Mouse (Mus musculus): ENCODE results near the gene Cad.

Cad gene

DNA sequence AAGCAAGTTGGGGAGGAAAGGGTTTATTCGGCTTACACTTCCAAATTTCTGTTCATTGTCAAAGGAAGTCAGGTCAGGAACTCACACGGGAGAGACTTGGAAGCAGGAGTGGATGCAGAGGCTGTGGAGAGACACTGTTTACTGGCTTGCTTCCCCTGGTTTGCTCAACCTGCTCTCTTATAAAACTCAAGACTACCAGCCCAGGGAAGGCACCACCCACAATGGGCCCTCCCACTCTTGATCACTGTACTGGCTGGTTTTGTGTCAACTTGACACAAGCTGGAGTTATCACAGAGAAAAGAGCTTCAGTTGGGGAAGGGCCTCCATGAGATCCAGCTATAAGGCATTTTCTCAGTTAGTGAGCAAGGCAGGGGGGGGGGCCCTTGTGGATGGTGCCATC is 16.5 kb downstream of the Cad start:
- in situ Hi-C loops (cut with MboI), result no loop called here

DNA sequence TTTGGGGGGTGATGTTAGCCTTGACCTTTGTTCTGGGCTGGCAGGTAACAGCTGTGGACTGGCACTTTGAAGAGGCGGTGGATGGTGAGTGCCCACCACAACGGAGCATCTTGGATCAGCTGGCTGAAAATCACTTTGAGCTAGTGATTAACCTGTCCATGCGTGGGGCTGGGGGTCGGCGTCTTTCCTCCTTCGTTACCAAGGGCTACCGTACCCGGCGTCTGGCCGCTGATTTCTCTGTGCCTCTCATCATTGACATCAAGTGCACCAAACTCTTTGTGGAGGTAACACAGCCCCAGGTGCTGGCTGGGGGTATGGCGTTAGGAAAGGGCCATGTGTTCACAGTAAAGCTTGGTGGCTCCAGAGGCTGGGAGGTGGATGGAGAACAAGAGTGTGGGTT is 17.2 kb downstream of the Cad start:
- in situ Hi-C loops (cut with MboI), result no loop called here

DNA sequence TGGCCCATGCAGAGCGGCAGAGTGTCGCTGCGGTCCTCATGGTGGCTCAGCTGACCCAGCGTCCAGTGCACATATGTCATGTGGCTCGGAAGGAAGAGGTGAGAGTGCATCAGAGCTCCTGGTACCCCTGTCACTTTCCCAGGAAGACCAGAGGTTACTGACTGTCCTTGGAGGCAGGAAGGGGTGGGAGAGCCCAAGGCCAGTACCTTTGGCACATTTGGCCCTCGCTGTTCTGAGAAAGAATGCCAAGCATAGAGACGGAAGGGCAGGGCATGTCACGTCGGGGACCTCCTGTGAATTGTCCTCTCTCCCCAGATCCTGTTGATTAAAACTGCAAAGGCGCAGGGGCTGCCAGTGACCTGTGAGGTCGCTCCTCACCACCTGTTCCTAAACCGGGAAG is 18.6 kb downstream of the Cad start:
- in situ Hi-C loops (cut with MboI), result no loop called here

- in situ Hi-C loops (cut with MboI), result no loop called here
Measured at GRCm38 (mm10) chr5:31076346-31076745, 21.8 kb downstream of the Cad start.

- in situ Hi-C loops (cut with MboI), result no loop called here
Measured at GRCm38 (mm10) chr5:31080059-31080794, 25.6 kb downstream of the Cad start.

DNA sequence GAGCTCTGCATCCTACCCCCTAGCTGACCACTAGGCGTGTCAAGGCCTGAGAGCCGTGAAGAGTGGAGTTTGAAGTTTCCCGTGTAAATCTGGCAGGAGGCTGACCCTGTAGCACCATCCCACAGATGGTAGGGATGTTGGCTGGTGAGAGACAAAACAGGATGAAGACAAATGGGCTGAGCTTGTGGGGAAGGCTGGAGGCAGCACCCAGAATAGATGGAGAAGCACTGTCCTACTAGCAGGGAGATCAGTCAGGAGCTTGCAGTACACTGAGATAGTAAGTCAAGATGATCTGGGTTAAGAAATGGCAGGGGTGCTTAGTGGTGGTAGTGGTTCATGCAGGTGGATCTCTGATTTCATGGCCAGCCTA is 26.2 kb downstream of the Cad start:
- in situ Hi-C loops (cut with MboI), result no loop called here

GRCm38 (mm10) chr5:31081386-31081785 is 26.8 kb downstream of the Cad start:
- in situ Hi-C loops (cut with MboI), result no loop called here

GRCm38 (mm10) chr5:31082355-31082754 is 27.8 kb downstream of the Cad start:
- in situ Hi-C loops (cut with MboI), result no loop called here

GRCm38 (mm10) chr5:31082935-31083625 is 28.5 kb downstream of the Cad start:
- in situ Hi-C loops (cut with MboI), result no loop called here

DNA sequence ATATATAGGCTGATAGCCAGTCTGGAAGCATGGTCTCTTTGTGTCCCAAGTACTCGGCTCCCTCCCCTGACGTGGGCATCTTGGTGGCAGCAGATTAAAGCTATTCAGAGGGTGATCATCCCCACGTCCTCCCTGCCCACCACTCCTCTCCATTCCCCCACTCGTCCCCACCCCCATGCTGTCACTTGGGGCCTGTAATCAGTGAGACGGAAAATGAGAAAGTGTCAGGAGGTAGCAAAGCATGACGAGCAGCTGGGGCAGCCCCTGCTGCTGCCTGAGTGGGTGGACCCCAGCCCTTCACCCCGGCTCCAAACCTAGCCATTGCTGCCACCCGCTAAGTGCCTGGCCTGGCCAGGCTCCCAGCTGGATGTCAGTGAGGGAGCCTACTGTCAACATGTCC is 29.4 kb downstream of the Cad start:
- in situ Hi-C loops (cut with MboI), result no loop called here

GRCm38 (mm10) chr5:31086606-31087005 is 32.0 kb downstream of the Cad start:
- in situ Hi-C loops (cut with MboI), result no loop called here

DNA sequence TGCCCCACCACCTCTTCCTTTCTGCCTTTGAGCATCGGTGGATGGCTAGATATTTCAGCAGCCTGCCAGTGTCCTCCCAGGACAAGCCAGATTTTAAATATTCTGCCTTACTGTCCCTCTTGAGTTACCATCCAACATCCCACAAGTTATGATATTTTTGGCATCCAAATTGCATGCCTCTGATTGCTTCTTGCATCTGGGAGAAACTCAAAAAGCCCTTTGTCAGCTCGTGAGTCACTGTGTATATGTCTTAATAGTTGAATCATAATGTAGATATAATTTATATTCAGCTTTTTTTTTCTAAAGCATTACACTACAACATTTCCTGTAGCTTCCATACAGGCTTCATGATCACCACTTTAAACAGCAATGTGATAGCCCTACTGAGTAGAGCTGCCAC is 32.6 kb downstream of the Cad start:
- in situ Hi-C loops (cut with MboI), result no loop called here

GRCm38 (mm10) chr5:31092231-31092975 is 37.8 kb downstream of the Cad start:
- in situ Hi-C loops (cut with MboI), result no loop called here

DNA sequence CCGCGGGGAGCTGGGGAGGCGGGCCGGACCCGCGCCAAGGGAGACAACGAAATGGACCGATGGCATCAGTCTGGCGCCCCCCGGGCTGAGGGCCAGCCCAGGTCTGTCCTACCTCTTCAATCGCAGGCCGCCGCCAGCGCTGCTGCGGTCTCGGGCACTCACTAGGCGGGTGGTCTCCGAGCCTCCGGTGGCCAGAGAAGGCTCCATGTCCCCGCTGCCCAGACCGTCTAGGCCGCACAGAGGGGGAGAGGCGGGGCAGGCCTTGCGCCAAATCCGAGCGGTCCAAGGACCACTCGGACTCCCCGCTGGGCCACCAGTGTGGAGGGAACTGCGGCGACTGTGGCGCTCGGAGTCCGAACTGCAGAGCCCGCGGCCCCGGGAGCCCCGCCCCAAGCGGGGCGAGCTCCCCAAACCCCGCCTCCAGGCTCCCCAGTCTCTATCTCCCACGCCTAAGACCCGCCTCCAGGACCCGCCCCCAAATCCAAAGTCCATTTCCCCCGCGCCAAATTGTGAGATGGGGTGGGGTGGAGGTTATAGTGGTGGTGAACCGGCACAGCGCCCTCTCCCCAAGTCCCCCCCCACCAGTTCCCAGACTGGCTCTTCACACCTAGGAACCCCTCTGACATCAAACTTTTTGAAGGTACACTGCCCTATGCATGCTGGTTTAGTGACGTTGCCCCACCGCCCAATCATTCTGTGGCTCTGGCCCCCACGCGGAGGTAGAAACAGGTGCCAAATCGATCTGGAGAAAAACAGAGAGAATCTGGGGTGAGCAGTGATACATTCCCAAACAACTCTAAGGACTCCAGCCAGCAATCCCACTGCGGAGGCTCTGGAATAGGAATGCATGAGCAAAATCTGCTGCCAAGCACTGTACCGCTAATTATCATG is 38.8 kb downstream of the Cad start:
- in situ Hi-C loops (cut with MboI), result no loop called here

GRCm38 (mm10) chr5:31094100-31094798 is 39.7 kb downstream of the Cad start:
- in situ Hi-C loops (cut with MboI), result no loop called here

DNA sequence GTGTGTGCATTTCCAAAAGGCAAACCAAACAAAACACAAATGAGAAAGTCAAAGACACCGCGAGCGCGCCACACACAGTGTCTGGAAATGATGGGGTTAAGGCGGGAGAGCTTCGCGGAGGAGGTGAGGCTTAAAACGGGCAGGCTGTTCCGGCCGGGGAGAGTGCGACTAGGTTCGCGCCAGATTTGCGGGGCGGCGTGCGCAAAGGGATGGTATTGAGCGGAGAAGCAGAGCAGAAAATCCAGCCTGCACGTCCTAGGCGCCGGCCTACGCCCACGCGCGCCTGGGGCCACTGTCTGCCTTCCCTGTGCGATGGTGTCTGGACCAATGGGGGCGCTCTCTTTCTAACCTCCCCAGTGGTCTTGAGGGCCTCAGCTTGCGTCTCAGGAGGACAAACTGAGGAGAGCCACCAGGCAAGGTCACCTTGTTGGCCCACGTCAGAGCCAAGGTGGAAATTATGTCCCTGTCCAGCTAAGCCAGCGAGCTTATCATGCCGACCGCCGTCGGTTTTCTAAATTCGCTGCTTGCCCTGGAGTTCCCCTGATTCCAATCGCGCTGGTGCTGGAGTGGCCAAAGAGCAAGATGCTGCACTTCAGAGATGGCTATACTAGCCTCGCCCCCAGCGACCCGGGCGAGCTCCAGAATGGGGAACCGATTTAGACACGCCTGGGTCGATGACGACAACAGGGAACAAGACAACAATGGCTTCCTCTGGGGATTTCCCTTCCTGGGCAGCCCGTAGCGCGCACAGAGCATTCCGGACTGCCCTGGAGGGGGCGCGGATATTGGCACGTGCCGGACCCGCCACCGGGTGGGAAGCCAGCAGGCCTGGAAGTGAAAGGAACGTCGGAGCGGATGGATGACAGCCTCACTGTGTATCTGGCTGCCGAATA is 40.5 kb downstream of the Cad start:
- in situ Hi-C loops (cut with MboI), result no loop called here

GRCm38 (mm10) chr5:31095711-31096480 is 41.3 kb downstream of the Cad start:
- in situ Hi-C loops (cut with MboI), result no loop called here

- in situ Hi-C loops (cut with MboI), result no loop called here
Measured at GRCm38 (mm10) chr5:31105814-31106335, 51.3 kb downstream of the Cad start, which contains the start of gene Dnajc5g. TSS of gene Dnajc5g (plus strand) at chr5:31106285.

DNA sequence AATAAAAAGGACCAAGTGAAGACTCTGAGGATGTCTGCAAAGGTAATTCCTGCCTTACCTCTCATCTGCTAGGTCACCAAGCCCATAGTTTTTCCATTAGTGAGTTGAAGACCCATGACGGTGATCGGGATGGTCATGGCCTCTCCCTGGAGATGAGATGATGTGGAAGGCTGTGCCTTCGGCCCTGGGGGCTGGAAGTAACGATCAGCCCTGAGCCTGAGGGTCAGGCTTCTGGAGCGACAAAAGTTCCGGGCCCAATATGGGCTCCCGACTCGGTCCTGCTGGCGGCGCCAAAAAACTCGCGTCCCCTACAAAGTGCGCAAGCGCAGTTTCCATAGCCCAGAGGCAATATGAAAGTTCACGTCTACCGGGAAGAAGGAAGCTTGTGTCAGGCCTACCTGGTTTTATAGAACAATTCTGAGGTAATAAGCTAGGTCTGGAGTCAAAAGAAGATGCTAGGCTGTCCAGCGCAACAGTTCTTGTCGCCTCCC is 53.5 kb downstream of the Cad start, which contains the start of gene Slc30a3:
TSS of gene Slc30a3 (minus strand) at position 238 of the 491 bp plus-strand sequence.
- in situ Hi-C loops (cut with MboI), result no loop called here
